Mouse (Mus musculus): ENCODE measurements around the gene Prkaca.

Prkaca gene

DNA sequence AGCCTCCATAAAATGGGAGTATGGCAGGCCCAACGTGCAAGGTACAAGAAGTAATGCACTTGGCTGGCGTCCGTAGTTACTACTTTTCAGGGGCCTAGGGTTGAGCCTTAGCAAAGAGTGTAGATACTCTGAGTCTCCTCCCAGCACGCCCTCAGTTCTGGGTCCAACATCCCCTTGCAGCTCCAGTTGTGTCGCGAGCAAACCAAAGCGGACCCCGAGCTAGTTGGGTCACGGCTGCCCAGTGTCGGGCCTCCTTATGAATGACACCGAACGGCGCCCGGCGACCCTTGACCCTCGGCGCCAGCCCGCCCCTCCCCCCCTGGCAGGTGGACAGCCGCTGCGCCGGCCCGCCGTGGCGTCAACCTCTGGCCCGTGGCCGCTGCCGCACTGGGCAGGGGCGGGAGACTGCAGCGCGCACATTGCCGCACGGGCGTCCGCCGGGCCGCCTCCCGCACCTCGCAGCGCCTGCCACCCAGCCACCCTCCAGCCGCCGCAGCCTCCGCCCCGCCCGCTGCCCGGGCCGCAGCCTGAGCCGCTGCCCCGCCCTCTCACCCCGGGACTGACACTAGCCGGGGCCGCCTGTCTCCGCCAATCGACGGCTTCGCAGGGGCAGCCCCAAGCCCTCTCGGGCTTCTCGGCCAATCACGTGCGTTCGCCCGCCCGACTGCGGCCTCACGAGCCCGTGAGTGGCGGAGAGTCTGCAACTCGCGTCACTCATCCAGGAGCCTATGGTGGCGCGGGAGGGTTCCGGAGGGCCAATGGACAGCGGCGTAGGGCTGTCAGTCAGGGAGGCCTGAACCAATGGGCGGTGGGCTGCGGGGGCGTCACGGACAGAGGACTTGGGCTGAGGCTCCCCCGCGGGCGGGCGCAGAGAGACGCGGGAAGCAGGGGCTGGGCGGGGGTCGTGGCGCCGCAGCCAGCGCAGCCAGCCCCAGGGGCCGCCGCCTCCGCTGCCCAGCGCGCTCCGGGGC is at the start of gene Prkaca:
Prkaca (plus strand) TSS at position 844 of the 971 bp plus-strand sequence.
- peak; percentile 99 for DNase-seq (ENCODE audit: low spot score)

GRCm38 (mm10) chr8:83924585-83924984 is 48.2 kb upstream of the Prkaca start:
- DNase-seq (ENCODE audit: low spot score): no peak

GRCm38 (mm10) chr8:83926266-83926665 is 46.5 kb upstream of the Prkaca start:
- DNase-seq (ENCODE audit: low spot score): no peak

DNA sequence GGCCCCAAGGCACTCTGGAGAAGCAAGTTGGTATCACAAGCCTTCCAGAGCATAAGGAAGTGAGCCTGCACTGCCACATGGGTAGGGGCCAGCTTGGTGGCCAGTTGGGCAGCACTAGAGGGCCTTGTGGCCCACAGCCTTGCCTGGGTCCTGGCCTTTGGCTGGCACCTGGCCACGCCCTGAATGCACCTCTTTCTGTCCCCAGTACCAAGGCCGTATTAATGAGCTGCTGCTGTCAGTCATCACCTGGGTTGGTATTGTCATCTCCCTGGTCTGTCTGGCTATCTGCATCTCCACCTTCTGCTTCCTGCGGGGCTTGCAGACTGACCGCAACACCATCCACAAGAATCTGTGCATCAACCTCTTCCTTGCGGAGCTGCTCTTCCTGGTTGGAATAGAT is 38.6 kb upstream of the Prkaca start:
- no peak for DNase-seq (ENCODE audit: low spot score)

DNA sequence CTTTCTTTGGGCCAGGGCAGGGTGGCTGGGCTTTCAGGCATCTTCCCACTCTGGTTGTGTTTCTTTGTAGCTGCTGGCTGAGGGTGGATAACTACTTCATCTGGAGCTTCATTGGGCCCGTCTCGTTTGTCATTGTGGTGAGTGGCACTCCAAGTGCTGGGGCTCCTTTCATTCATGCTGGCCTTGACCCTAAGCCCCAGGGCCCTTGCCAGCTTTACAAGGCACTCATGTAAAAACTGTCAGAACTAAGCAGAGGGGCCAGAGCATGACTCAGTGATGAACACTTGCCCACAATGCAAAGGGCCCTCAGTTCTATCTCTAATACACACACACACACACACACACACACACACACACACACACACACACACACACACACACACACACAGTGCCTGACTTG is 37.8 kb upstream of the Prkaca start:
- no peak for DNase-seq (ENCODE audit: low spot score)

- no peak for DNase-seq (ENCODE audit: low spot score)
Measured at GRCm38 (mm10) chr8:83935435-83935834, 37.4 kb upstream of the Prkaca start.

DNA sequence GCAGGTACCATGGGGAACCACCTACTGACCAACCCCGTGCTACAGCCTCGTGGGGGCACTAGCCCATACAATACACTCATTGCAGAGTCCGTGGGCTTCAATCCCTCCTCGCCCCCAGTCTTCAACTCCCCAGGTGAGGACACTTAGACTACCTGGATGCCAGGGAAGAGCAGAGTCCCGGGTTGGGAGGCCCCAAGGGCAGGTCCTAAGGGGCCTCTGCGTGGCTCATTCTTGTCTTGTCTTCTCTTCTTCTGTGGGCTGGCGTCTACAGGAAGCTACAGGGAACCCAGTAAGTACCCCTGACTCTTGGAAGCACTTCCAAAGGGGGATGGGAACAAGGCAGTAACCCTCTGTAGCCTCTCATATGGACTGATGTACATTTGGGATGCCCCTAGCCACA is 35.1 kb upstream of the Prkaca start:
- DNase-seq (ENCODE audit: low spot score): no peak

GRCm38 (mm10) chr8:83938330-83938729 is 34.5 kb upstream of the Prkaca start:
- DNase-seq (ENCODE audit: low spot score): no peak

DNA sequence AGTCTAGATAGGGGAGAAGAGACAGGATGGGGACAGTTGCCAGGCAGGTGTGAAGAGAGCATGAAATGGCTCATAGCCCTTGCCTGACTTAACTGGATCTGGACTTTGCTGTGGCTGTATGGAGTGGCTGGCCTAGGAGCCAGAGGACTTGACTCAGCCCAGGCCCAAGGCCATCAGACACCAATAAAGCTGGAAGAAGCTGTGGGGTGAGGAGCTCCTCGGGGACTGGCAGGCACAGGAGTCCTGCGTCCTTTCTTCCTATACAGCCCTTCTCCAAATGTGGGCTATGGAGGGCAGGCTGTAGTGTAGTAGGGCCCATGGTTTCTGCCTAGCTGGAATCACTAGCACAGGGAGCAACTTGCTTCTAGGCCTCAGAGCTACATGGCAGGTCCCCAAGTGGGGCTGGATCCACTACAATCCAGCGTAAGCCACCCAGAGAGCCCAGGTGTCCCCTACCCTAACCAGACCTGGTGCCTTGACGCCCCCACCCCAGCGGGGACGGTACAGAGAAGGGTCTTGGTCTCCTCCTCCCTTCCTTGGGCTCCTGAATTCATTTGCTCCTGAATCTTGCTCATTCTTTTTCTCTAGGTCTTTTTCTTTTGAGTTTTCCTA is 31.6 kb upstream of the Prkaca start:
- DNase-seq (ENCODE audit: low spot score): no peak

- DNase-seq (ENCODE audit: low spot score): no peak
Measured at GRCm38 (mm10) chr8:83942446-83942845, 30.3 kb upstream of the Prkaca start.

DNA sequence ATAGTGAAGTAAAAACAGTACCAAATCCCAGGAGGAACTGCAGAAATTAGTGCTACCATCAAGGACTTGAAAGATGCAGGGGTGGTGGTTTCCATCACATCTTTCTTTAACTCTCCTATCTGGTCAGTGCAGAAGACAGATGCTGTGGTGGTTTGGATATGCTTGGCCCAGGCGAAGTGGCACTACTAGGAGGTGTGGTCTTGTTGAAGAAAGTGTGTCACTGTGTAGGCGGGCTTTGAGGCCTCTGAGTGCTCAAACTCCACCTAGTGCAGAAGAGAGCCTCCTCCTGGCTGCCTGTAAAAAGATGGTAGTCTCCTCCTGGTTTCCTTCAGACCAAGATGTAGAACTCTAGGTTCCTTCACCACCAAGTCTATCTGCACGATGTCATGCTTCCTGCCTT is 27.3 kb upstream of the Prkaca start:
- DNase-seq (ENCODE audit: low spot score): no peak

- no peak for DNase-seq (ENCODE audit: low spot score)
Measured at GRCm38 (mm10) chr8:83954749-83955105, 18.1 kb upstream of the Prkaca start.

GRCm38 (mm10) chr8:83955106-83955957 is 17.5 kb upstream of the Prkaca start, which contains the start of the genes Gm10644 and Asf1b:
Gene Gm10644, minus strand, starts transcription at chr8:83955205.
Gene Asf1b, plus strand, starts transcription at chr8:83955507.
- peak; percentile 99 for DNase-seq (ENCODE audit: low spot score)

GRCm38 (mm10) chr8:83955958-83956218 is 16.9 kb upstream of the Prkaca start:
- no peak for DNase-seq (ENCODE audit: low spot score)

- DNase-seq (ENCODE audit: low spot score): no peak
Measured at GRCm38 (mm10) chr8:83956789-83957188, 16.0 kb upstream of the Prkaca start.

DNA sequence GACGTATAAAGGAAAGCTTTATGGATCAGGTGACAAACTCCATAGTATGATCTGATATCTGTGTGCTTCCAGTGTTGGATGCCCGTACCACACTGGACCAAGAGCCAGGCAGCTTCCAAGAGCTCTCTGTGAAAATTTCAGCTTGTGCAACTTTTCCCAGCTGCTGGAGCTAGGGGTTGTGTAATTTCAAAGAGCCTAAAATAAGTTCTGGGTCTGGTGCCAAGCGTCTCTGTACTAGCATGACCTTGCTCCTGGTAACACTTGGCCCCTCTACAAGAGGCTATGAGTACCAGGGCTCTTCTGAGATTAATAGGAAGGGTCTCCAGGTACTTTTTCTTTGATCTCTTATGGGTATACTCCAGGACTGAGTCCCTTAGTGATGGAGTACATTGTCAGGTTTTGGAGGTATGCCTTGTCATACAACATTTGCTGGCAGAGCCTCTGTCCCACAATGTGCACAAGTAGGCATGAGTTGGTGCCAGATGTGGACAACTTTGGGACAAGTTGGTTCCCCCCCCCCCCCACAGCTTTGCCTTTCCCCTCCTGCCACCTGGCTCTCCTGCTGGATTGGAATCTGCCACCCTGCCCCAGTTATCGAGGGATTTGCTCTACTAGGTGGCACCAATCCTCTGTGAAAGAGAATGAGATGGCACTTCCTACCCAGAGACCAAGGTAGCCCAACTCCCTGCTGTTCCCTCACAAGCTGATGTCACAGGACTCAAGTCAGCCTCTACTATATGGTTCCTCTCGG is 8.6 kb upstream of the Prkaca start:
- no peak for DNase-seq (ENCODE audit: low spot score)

DNA sequence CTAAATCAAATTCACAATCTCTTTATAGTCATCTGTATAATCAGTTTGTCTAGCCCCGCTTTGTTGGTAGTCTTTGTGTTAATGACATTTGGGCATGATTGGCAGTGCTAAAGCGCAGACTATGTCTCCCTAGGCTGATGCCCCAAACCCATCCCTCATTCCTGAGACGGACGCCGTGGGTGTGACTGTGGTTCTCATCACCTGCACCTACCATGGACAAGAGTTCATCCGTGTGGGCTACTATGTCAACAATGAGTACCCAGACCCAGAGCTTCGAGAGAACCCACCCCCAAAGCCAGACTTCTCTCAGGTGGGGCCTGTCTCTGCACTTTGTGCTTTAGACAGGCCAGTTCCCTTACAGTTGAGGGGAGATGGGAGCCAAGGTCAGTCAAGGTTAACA is 5.1 kb upstream of the Prkaca start:
- no peak for DNase-seq (ENCODE audit: low spot score)

DNA sequence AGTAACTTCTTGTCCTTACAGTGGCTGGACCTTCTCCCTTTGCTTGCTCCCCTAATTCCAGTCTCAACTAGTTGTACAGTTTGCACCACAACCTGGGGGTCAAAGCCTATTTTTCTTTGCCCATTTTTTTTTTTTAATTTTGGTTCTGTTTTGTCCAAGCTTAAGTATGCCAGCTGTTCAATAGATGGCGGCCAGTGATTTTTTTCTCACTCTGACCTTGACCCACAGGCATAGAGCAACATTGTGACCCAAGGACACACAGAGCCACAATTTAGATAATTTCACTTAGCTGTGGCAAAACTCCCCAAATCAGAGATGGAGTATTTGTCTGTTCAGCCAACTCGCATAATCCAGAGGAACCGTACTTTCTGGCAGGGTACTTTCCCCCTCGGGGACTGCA is 1.7 kb upstream of the Prkaca start:
- DNase-seq (ENCODE audit: low spot score): no peak

DNA sequence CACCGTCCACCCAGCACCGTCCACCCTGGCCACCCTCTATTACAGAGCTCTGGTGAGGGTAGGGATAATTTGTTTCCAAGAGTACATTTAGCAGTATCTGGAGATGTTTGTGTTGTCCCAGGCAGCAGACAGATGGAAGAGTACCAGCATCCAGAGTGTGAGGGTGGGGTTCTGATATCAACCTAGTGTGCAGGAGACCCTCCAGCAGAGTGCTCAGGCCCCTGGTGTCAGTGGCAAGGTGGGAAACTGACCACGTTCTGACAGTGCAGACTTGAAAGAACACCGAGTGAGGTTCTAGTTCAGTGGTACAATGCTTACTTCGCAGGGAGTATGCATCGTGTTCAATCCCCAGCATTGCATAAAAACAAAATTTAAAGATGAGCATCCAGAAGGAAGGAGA is 1.1 kb upstream of the Prkaca start:
- DNase-seq (ENCODE audit: low spot score): no peak

DNA sequence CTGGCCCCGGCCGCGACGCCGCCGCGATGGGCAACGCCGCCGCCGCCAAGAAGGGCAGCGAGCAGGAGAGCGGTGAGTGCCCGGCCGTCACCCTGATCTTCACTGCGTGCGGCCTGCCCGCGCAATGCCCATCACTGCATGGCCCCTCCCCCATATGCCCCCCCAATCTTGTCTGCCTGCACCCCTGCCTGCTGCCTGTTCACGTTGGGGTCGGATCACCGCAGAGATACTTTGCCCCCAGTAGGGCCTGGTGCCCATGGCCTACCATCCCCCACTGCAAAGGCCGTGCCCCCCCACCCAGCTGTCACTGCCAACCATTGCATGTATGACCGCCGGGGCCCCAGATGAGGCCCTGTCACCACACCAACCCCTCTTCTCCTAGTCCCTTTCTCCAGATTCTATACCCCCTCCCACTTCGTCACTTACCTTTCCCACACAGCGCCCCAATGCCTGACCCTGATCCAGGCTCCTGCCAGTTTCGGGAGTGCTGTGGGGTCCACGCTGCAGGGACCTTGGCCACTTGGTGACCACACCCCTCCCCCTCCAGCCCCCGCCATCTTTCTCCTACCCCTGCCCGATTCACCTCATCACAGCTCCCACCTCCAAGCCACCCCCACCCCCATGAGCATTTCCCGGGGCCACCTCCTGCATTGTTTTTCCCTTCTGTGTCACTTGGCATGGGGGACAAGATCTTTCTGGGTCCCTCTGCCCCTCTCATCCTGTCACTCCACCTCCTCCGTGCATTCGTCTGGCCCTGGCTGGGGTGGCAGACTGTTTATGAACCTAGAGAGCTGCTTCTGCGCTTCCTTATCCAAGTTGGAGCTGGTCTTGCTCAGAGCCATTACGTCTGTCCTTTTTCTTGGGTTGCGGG is 603 bp downstream of the Prkaca start:
- no peak for DNase-seq (ENCODE audit: low spot score)

- no peak for DNase-seq (ENCODE audit: low spot score)
Measured at GRCm38 (mm10) chr8:83974521-83974920, 1.7 kb downstream of the Prkaca start.

Data from left cerebral cortex, adult 11 months (tissue).